Mouse (Mus musculus) T-helper 1 cell (primary cell): ENCODE measurements around the gene Pde9a.

Experiments used
- in situ Hi-C: fragments of 300-600 bp; cut with MboI, MseI; formaldehyde crosslinking; loops from one replicate; pipeline ENCODE4 v1.15.1; 2025; ENCODE audit warnings: high pct_unique_total_duplicates

The Pde9a gene

GRCm38 (mm10) chr17:31511792-31512495 is 125.9 kb downstream of the Pde9a start:
- in situ Hi-C loops = loop anchor here (5.0 kb wide), 1 partner anchor 50 kb away; the partner anchor contains the start of gene Pknox1

- in situ Hi-C loops = loop anchor here (5.0 kb wide), 1 partner anchor 50 kb away; the partner anchor contains the start of gene Pknox1
Measured at GRCm38 (mm10) chr17:31512593-31512992, 126.6 kb downstream of the Pde9a start.

GRCm38 (mm10) chr17:31514696-31515095 is 128.7 kb downstream of the Pde9a start:
- in situ Hi-C loops = loop anchor here (5.0 kb wide), 1 partner anchor 48 kb away; the partner anchor contains the start of gene Pknox1

GRCm38 (mm10) chr17:31519344-31519945 is 133.4 kb downstream of the Pde9a start:
- in situ Hi-C loops = no loop called here

- in situ Hi-C loops = no loop called here
Measured at GRCm38 (mm10) chr17:31519946-31520838, 134.2 kb downstream of the Pde9a start, which contains the start of the genes Wdr4 and Ndufv3. Wdr4 (minus strand) TSS chr17:31519980. Ndufv3 (plus strand) TSS chr17:31520115.

GRCm38 (mm10) chr17:31520895-31521294 is 134.9 kb downstream of the Pde9a start:
- in situ Hi-C loops = no loop called here

- in situ Hi-C loops = no loop called here
Measured at GRCm38 (mm10) chr17:31521948-31522347, 135.9 kb downstream of the Pde9a start.

- in situ Hi-C loops = loop anchor here (5.0 kb wide), 1 partner anchor 102 kb away; no protein-coding TSS in a partner anchor
Measured at GRCm38 (mm10) chr17:31525114-31525513, 139.1 kb downstream of the Pde9a start.

GRCm38 (mm10) chr17:31525816-31526215 is 139.8 kb downstream of the Pde9a start:
- in situ Hi-C loops = loop anchor here (5.0 kb wide), 1 partner anchor 101 kb away; no protein-coding TSS in a partner anchor
